Mouse (Mus musculus): Measurements from ENCODE around the gene 6820408C15Rik. TPM values are rescaled to one million over a fixed set of nuclear protein-coding genes. Genes with fewer than 3 reads are reported as not detected.

Gene 6820408C15Rik
- total RNA-seq, 2 experiments from 2014 or later: not detected

GRCm38 (mm10) chr2:152452101-152452781 lies 36.9 kb downstream of the 6820408C15Rik start:
- intact Hi-C loops (cut with DNase I): no loop called here
- no peak for DNase-seq

DNA sequence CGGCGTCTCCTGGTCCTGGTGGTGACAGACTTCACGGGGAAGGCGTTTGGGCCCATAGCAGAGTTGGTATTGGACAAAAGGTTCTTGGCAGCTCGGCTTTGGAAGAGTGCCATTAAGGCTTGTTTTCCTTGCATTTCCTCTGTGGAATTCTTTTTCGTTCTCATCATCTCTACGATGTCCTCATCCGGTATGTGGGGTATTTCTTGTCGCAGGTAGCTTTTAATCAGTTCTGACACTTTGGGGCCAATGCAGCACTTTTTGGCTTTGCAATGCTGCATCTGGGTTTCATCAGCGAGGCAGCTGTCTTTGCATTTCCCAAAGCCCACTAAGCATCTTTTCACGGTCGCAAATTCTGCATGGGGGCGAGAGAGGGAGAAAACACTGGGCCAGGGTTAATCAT lies 43.9 kb downstream of the 6820408C15Rik start:
- intact Hi-C loops (cut with DNase I): no loop called here
- DNase-seq: no peak

- intact Hi-C loops (cut with DNase I): no loop called here
- DNase-seq: no peak
Observed at GRCm38 (mm10) chr2:152464570-152465150, 49.3 kb downstream of the 6820408C15Rik start, which contains the start of gene Defb23. Gene Defb23 (minus strand): TSS chr2:152464620.

- intact Hi-C loops (cut with DNase I): no loop called here
- DNase-seq: no peak
Observed at GRCm38 (mm10) chr2:152470973-152471372, 55.6 kb downstream of the 6820408C15Rik start.

- DNase-seq: no peak
- intact Hi-C loops (cut with DNase I): no loop called here
Observed at GRCm38 (mm10) chr2:152472434-152472833, 57.0 kb downstream of the 6820408C15Rik start.

DNA sequence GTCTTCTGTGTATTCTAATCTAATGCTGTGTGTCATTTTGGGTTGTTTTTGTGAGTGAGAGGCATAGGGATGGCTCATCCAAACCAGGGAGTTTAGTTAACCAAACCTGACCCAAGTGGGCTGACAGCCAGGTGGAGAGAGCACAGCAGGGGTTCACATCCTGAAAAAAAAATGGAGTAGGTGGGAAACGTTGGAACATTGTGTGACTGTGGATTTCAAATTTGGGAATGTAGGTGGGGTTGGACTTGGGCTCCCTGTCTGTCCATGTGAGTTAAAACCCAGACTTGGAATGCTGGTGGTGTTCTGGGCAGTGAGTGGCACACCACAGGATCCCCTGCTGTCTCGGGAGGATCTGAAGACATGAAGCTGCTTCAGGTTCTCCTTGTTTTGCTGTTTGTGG lies 61.4 kb downstream of the 6820408C15Rik start, which contains the start of gene Defb20:
Gene Defb20, plus strand, starts transcription at position 301 of the 400 bp plus-strand sequence.
- intact Hi-C loops (cut with DNase I): loop anchor here (5.0 kb wide), 1 partner anchor 66 kb away; the partner anchor contains the start of gene Defb29
- DNase-seq: no peak

DNA sequence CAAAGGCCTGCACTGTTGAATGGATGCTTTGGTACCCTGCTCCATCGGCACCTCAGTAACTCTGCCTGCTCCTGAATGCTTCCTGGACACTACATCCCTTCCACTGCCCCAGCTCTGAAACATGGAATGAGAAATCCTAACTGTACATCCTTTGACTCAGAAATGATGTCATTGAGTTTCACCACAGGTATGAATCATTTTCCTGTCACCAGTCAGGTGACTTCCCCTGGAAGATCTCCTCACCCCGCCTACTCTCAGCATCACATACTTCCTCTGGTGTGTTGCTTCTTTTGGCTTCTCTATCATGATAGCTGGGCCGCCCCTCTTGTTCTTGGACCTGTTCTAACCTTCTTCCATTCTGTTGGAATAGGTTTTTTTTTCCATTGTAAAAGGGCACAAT lies 65.5 kb downstream of the 6820408C15Rik start:
- no peak for DNase-seq
- intact Hi-C loops (cut with DNase I): no loop called here

DNA sequence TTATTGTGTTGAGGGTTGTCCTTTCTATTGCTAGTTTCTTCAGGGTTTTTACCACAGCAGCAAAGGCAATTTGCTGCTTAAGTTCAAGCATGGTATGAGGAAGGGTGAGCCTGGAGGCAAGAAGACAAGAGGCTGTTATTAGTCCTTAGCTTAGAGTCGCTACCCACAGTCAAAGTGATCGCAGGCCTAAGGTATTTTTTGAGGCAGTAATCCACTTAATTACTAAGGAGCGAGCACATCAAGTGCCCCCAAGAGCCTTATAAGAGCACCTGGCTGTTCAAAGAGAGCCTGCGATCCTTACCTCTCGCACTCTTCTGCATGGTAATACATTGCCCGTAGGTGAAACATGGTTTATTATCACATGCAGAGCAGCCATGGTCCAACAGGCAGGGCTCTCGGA lies 66.3 kb downstream of the 6820408C15Rik start:
- intact Hi-C loops (cut with DNase I): no loop called here
- no peak for DNase-seq

DNA sequence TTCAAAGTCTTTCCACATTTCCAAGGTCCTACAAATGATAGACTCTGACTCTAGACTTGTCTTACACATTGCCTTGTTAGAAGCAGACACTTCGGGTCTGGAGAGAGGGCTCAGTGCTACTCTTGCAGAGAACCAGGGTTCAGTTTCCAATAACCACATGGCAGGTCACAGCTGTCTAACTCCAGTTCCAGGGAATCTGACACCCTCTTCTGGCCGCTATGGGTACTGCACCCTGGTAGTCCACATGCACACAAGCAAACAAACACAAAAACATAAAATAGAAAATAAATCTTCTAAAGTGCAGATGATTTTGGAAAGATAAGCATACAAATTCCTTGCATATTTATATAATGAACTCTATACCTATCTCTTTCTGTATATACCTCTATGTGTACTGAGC lies 71.6 kb downstream of the 6820408C15Rik start:
- no peak for DNase-seq

GRCm38 (mm10) chr2:152490038-152490437 lies 74.7 kb downstream of the 6820408C15Rik start, which contains the start of gene Defb22:
Gene Defb22 (minus strand): TSS chr2:152490138.
- intact Hi-C loops (cut with DNase I): no loop called here

More for the DNA sequence above, 71.6 kb downstream of the 6820408C15Rik start:
- intact Hi-C loops (cut with DNase I): no loop called here

DNA sequence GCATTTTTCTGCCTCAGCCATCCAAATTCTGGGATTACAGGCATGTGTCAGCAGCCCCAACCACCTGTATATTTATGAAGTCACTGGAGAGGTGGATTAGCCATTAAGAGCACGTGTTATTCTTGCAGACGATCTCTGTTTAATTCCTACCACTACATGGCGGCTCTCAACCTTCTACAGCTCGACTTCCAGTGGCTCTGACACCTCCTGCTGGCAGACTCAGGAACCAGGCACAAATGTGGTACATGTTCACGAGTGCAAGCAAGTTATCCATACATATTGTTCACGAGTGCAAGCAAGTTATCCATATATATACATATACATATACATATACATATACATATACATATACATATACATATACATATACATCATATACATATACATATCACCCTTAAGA lies 77.8 kb downstream of the 6820408C15Rik start:
- DNase-seq: no peak
- intact Hi-C loops (cut with DNase I): no loop called here

More at GRCm38 (mm10) chr2:152490038-152490437, 74.7 kb downstream of the 6820408C15Rik start, which contains the start of gene Defb22:
- no peak for DNase-seq

Other genes starting within 250 kb of the 6820408C15Rik start
- gene Csnk2a1, start 188.7 kb upstream of the 6820408C15Rik start, total RNA-seq (2021): 10 to 100 TPM; 82.6 to 84.0 TPM
- 10 to 100 TPM; 21.8 to 26.8 TPM for gene Tbc1d20, start 121.8 kb upstream of the 6820408C15Rik start, total RNA-seq (2021)
- gene Rbck1, start 82.9 kb upstream of the 6820408C15Rik start, total RNA-seq (2021): 10 to 100 TPM; 24.4 to 31.6 TPM
- gene Trib3, start 71.6 kb upstream of the 6820408C15Rik start, total RNA-seq (2021): 1 to 10 TPM in 1 of 2 experiments, under 1 TPM in 1; 0.62 to 1.5 TPM
- gene Nrsn2, start 38.9 kb upstream of the 6820408C15Rik start, total RNA-seq (2021): not detected
- 1 to 10 TPM; 1.4 to 1.5 TPM for gene Sox12, start 17.5 kb upstream of the 6820408C15Rik start, total RNA-seq (2021)
- gene Zcchc3, start 560 bp upstream of the 6820408C15Rik start, total RNA-seq (2021): 1 to 10 TPM in 1 of 2 experiments, under 1 TPM in 1; 0.84 to 2.1 TPM
- not detected for gene Defb23, start 49.0 kb downstream of the 6820408C15Rik start, total RNA-seq (2021)
- not detected for gene Defb20, start 61.5 kb downstream of the 6820408C15Rik start, total RNA-seq (2021)
- gene Defb22, start 74.6 kb downstream of the 6820408C15Rik start, total RNA-seq (2021): not detected
- not detected for gene Defb26, start 96.1 kb downstream of the 6820408C15Rik start, total RNA-seq (2021)
- not detected for gene Defb28, start 102.7 kb downstream of the 6820408C15Rik start, total RNA-seq (2021)
- not detected for gene Defb29, start 124.5 kb downstream of the 6820408C15Rik start, total RNA-seq (2021)
- not detected for gene Gm17416, start 153.8 kb downstream of the 6820408C15Rik start, total RNA-seq (2021)
- gene Defb21, start 157.2 kb downstream of the 6820408C15Rik start, total RNA-seq (2021): not detected
- not detected for gene Defb19, start 164.7 kb downstream of the 6820408C15Rik start, total RNA-seq (2021)
- gene Defb45, start 183.8 kb downstream of the 6820408C15Rik start, total RNA-seq (2021): not detected
- not detected for gene Defb36, start 188.7 kb downstream of the 6820408C15Rik start, total RNA-seq (2021)
- not detected for gene Defb25, start 207.5 kb downstream of the 6820408C15Rik start, total RNA-seq (2021)
- gene Rem1, start 211.4 kb downstream of the 6820408C15Rik start, total RNA-seq (2021): 1 to 10 TPM; 2.7 to 3.6 TPM

Measured in gastrocnemius, postnatal 36 days (tissue).